8 mouse cellular contexts compared by ENCODE assay signal in the genomic region with DNA sequence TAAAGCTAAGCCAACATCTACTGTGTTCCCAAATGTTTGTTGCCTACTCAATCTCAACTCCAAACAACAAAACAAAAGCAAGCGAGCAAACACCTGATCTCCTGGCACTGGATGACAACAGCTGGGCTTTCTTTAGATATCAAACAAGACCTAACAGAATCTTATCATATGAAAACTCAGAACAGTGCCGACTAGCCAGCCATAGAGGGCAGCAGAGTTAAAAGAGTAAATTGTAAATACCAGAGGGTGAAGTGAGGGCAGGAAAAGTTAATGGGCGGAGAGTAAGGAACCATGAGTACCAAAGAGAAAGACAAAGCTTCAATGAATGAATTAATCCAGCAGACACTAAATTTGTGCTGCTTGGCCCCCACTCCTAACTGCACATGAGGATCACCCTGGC. TPM values are rescaled to one million over a fixed set of nuclear protein-coding genes. Genes with fewer than 3 reads are reported as not detected.
A peak's percentile ranks its signal among the peaks of the same experiment; 100 is the strongest.
DNase-seq lines count a peak whose midpoint lies in the region; ATAC-seq lines count a peak whose summit lies in the region.

No protein-coding gene starts in this region.

- no peaks in the 10 kb centered on the region for H3K36me3 ChIP-seq in heart, embryonic 15.5 days
- H3K36me3 ChIP-seq in megakaryocyte, embryonic 14.5 days (replicated peaks; ENCODE audit: low read length): no peaks in the 10 kb centered on the region
- no peaks in the 10 kb centered on the region for H3K36me3 ChIP-seq in stomach, embryonic 16.5 days (ENCODE audit: control insufficient read depth, insufficient read depth, low read length)

- H3K4me1 ChIP-seq in heart, embryonic 15.5 days (replicated peaks): peaks cover 22% of the 10 kb centered on the region
- H3K4me1 ChIP-seq in megakaryocyte, embryonic 14.5 days: peaks cover 39% of the 10 kb centered on the region
- peaks cover 14% of the 10 kb centered on the region for H3K4me1 ChIP-seq in stomach, embryonic 16.5 days (ENCODE audit: control insufficient read depth, insufficient read depth, low read length)

- WGBS in heart, embryonic 15.5 days: 10% methylated on average over 3 of the region's 3 CpGs
- WGBS in stomach, embryonic 16.5 days: 14% methylated on average over 3 of the region's 3 CpGs

- peak; percentile 59 to 67 for DNase-seq in left cerebral cortex, postnatal 14 days (ENCODE audit: low spot score in 2 of 2)
- DNase-seq in left cerebral cortex, adult 11 months (ENCODE audit: low spot score): no peak
- peak; percentile 76 for DNase-seq in adipocyte (ENCODE audit: low spot score)
- DNase-seq in embryo, embryonic 10 days (ENCODE audit: low spot score): peak; percentile 78
- peak; percentile 24 to 69 for DNase-seq in layer of hippocampus, adult 18-20 months (ENCODE audit: low spot score in 2 of 2)

- peak overlapping the region; percentile 13; the same call in 1 of the 2 replicates for H3K27ac ChIP-seq in heart, embryonic 15.5 days
- H3K27ac ChIP-seq in stomach, embryonic 16.5 days (ENCODE audit: low read length): no peak overlapping the region

- H3K4me2 ChIP-seq in heart, embryonic 15.5 days: no peak overlapping the region
- no peak overlapping the region for H3K4me2 ChIP-seq in stomach, embryonic 16.5 days (ENCODE audit: low read depth, low read length)

- H3K27me3 ChIP-seq in heart, embryonic 15.5 days: no peaks in the 10 kb centered on the region
- no peaks in the 10 kb centered on the region for H3K27me3 ChIP-seq in megakaryocyte, embryonic 14.5 days (replicated peaks)
- no peaks in the 10 kb centered on the region for H3K27me3 ChIP-seq in stomach, embryonic 16.5 days (ENCODE audit: control insufficient read depth, insufficient read depth, low read length)

- H3K9ac ChIP-seq in heart, embryonic 15.5 days: no peak overlapping the region
- no peak overlapping the region for H3K9ac ChIP-seq in stomach, embryonic 16.5 days (ENCODE audit: low read length)

- no peaks in the 10 kb centered on the region for H3K9me3 ChIP-seq in heart, embryonic 15.5 days (replicated peaks)
- no peaks in the 10 kb centered on the region for H3K9me3 ChIP-seq in megakaryocyte, embryonic 14.5 days
- H3K9me3 ChIP-seq in stomach, embryonic 16.5 days (replicated peaks; ENCODE audit: control insufficient read depth, low read length): no peaks in the 10 kb centered on the region

- ATAC-seq in heart, embryonic 15.5 days (replicated peaks; ENCODE audit: insufficient number of reproducible peaks, insufficient read depth, low FRiP score, low read depth): no peak
- ATAC-seq in stomach, embryonic 16.5 days (ENCODE audit: insufficient read depth, low FRiP score): peak; percentile 79; the same call in 1 of the 2 replicates

- intact Hi-C loops in left cerebral cortex, postnatal 14 days (cut with DNase I): loop anchor here (2.0 kb wide), 1 partner anchor 171 kb away; no protein-coding TSS in a partner anchor

- H3K4me3 ChIP-seq in heart, embryonic 15.5 days: no peak overlapping the region
- H3K4me3 ChIP-seq in megakaryocyte, embryonic 14.5 days (replicated peaks): peak overlapping the region; percentile 4
- H3K4me3 ChIP-seq in stomach, embryonic 16.5 days (replicated peaks; ENCODE audit: low read length): no peak overlapping the region

RNA-seq across cellular contexts. Expression of a gene that starts 11.8 kb away (rescaled TPM):
- total RNA-seq in left cerebral cortex, postnatal 14 days (2021): 10 to 100 TPM; 80.3 to 80.7 TPM
- 31.1 and 36.4 TPM in 2 replicates for polyA plus RNA-seq in heart, embryonic 15.5 days (2015; fragmentation: Nextera tagmentation; extraction: Ambion mirVana)
- 10 to 100 TPM; 74.6 to 79.3 TPM for total RNA-seq in layer of hippocampus, adult 18-20 months (2021)
- 55.5 and 57.6 TPM in 2 replicates for polyA plus RNA-seq in megakaryocyte, embryonic 14.5 days (2012; ENCODE audit: insufficient read depth, low replicate concordance)
- 13.9 and 14.7 TPM in 2 replicates for polyA plus RNA-seq in stomach, embryonic 16.5 days (2015; fragmentation: Nextera tagmentation; extraction: Ambion mirVana)
